ENCODE assay signal across 8 mouse cellular contexts in the genomic region with DNA sequence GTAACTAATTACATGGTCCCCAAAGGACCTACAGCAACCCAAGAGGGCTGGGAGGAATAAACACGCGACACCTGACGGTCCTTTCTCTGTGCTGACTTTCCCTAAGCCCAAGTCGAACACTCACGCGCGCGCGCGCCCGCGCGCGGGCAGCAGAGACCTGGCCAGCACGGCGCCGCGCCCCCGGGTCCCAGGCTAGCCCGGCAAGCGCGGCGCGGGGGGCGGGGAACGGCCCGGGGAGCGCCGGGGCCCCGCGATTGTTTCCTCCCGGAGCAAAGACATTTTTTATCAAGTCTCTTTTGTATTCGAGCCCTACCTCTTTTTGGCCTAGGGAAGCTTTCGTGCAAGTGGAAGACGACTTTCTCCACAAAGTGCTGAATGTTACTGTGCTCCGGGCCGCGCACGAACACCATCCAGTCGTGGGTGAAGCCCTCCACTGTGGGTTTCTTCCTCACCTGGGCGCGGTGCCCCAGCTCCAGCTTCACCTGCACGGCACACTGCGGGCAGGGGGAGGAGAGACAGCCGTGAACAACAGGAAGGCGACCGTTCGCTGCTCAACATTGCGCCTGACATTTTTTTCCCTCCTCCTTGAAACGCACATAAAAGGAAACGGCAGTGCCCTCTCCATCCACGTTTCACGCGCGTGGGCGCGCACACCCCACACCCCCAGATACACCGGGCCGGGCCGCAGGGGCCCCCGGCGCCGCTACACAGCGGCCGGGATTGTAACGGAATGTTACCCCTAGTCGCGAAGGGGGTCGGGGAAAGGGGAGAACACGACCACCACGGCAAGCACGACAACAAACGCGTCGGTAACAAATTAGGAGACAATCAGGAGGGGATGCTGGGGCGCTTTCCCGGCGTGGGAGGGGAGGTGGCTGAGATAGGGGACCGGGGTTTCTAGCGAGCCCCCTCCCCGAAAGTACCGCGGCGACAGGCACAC. TPM values are rescaled to one million over a fixed set of nuclear protein-coding genes. Genes with fewer than 3 reads are reported as not detected.
DNase-seq lines count a peak whose midpoint lies in the region; ATAC-seq and TF ChIP-seq lines count a peak whose summit lies in the region.

No protein-coding gene starts in this region.

- H3K36me3 ChIP-seq in ES-E14 (ENCODE audit: control insufficient read depth, insufficient read depth, low read length, poor library complexity, severe bottlenecking): no peaks in the 10 kb centered on the region
- peaks cover 13% of the 10 kb centered on the region; the same call in 1 of the 2 replicates for H3K36me3 ChIP-seq in forebrain, embryonic 13.5 days (ENCODE audit: poor library complexity, severe bottlenecking)
- no peaks in the 10 kb centered on the region for H3K36me3 ChIP-seq in hindbrain, embryonic 11.5 days (ENCODE audit: control insufficient read depth, insufficient read depth, low read length)

- peak overlapping the region; percentile 67 to 97 for H3K4me3 ChIP-seq in ES-E14 (ENCODE audit: insufficient read depth in 1 of 2, low read depth in 1 of 2, low read length in 2 of 2, poor library complexity in 1 of 2, severe bottlenecking in 1 of 2)
- H3K4me3 ChIP-seq in forebrain, embryonic 13.5 days: peak overlapping the region; percentile 75
- H3K4me3 ChIP-seq in hindbrain, embryonic 11.5 days (ENCODE audit: low read depth, low read length): peak overlapping the region; percentile 89

- peak overlapping the region; percentile 59 for H3K9ac ChIP-seq in ES-E14 (ENCODE audit: insufficient read depth, low read depth, low read length, poor library complexity, severe bottlenecking)
- H3K9ac ChIP-seq in forebrain, embryonic 13.5 days: peak overlapping the region; percentile 83
- peak overlapping the region; percentile 93 for H3K9ac ChIP-seq in hindbrain, embryonic 11.5 days (ENCODE audit: low read depth, low read length)

- H3K4me1 ChIP-seq in ES-E14 (ENCODE audit: control insufficient read depth in 2 of 2, insufficient read depth in 2 of 2, low read length in 2 of 2, poor library complexity in 1 of 2): no peaks in the 10 kb centered on the region
- peaks cover 55% of the 10 kb centered on the region for H3K4me1 ChIP-seq in forebrain, embryonic 13.5 days
- no peaks in the 10 kb centered on the region; the same call in 1 of the 2 replicates for H3K4me1 ChIP-seq in hindbrain, embryonic 11.5 days (replicated peaks; ENCODE audit: control insufficient read depth, insufficient read depth, low read length)

- ATAC-seq in forebrain, embryonic 13.5 days: no peak
- no peak for ATAC-seq in hindbrain, embryonic 11.5 days (ENCODE audit: low FRiP score)

- H3K4me2 ChIP-seq in forebrain, embryonic 13.5 days: peak overlapping the region; percentile 80
- peak overlapping the region; percentile 77 for H3K4me2 ChIP-seq in hindbrain, embryonic 11.5 days (replicated peaks; ENCODE audit: low read depth, low read length)

- peaks cover 5% of the 10 kb centered on the region; the same call in 1 of the 2 replicates for H3K27me3 ChIP-seq in forebrain, embryonic 13.5 days
- H3K27me3 ChIP-seq in hindbrain, embryonic 11.5 days (ENCODE audit: control insufficient read depth, insufficient read depth, low read length): peaks cover 13% of the 10 kb centered on the region

- WGBS in forebrain, embryonic 13.5 days: under 1% methylated on average over 79 of the region's 84 CpGs
- under 1% methylated on average over 79 of the region's 84 CpGs for WGBS in hindbrain, embryonic 11.5 days

- DNase-seq in ES-E14 (ENCODE audit: low read depth, low spot score): no peak
- peak; percentile 16 for DNase-seq in c-Kit-positive CD71-positive TER-119-positive erythroid progenitor cells, embryonic 14.5 days (ENCODE audit: low spot score)
- DNase-seq in hindbrain, embryonic 11.5 days (ENCODE audit: low spot score): peak; percentile 79
- peak; percentile 40 to 48 for DNase-seq in left cerebral cortex, adult 18-20 months (ENCODE audit: low spot score in 2 of 2)
- peak; percentile 47 for DNase-seq in lung, postnatal 36 days
- peak; percentile 31 to 43 for DNase-seq in right cerebral cortex, adult 2 months (ENCODE audit: low spot score in 2 of 2)
- DNase-seq in urinary bladder, adult 2 months (ENCODE audit: low spot score): peak; percentile 34

- no peak overlapping the region for H3K27ac ChIP-seq in ES-E14 (ENCODE audit: insufficient read depth, low read depth, low read length, poor library complexity, severe bottlenecking)
- H3K27ac ChIP-seq in forebrain, embryonic 13.5 days: peak overlapping the region; percentile 99
- peak overlapping the region; percentile 98 for H3K27ac ChIP-seq in hindbrain, embryonic 11.5 days (ENCODE audit: low read depth, low read length)

- H3K9me3 ChIP-seq in ES-E14 (ENCODE audit: control insufficient read depth, insufficient read depth, low read depth, low read length): no peaks in the 10 kb centered on the region
- no peaks in the 10 kb centered on the region for H3K9me3 ChIP-seq in forebrain, embryonic 13.5 days (replicated peaks)
- no peaks in the 10 kb centered on the region for H3K9me3 ChIP-seq in hindbrain, embryonic 11.5 days (ENCODE audit: control insufficient read depth, low read length)

- in situ Hi-C loops in ES-E14 (cut with MboI; ENCODE audit: low sequenced_read_pairs in 2 of 2, unreplicated experiment in 2 of 2): loop anchor here in 1 of 2 experiments (25.0 kb wide), 1 partner anchor 506 kb away; no protein-coding TSS in a partner anchor

TF ChIP-seq in ES-E14, 5 proteins besides CTCF, POLR2A, EP300 and RAD21:
- TF ChIP-seq ZNF384 (IDR thresholded peaks at IDR 0.05; ENCODE audit: low read depth, low read length): no peak
- TF ChIP-seq CHD2 (IDR thresholded peaks at IDR 0.05; ENCODE audit: low read depth, low read length): no peak
- no peak for TF ChIP-seq HCFC1 (IDR thresholded peaks at IDR 0.05; ENCODE audit: borderline replicate concordance, insufficient read depth, low read length)
- TF ChIP-seq ZC3H11A (IDR thresholded peaks at IDR 0.05; ENCODE audit: borderline replicate concordance, low read depth, low read length): no peak
- no peak for TF ChIP-seq MAFK (IDR thresholded peaks at IDR 0.05; ENCODE audit: insufficient read depth, low read depth, low read length)

RNA-seq across cellular contexts. Expression of gene Mllt3, which starts 1.7 kb away (rescaled TPM):
- total RNA-seq in ES-E14 (2012; rRNA removed): 10.0 and 11.1 TPM in 2 replicates
- 107 and 116 TPM in 2 replicates for polyA plus RNA-seq in forebrain, embryonic 13.5 days (2015; fragmentation: Nextera tagmentation; extraction: Ambion mirVana)
- 58.5 and 73.2 TPM in 2 replicates for polyA plus RNA-seq in hindbrain, embryonic 11.5 days (2014; fragmentation: Nextera tagmentation; extraction: Ambion mirVana)
- 10 to 100 TPM; 40.0 to 49.7 TPM for total RNA-seq in left cerebral cortex, adult 18-20 months (2021)
- polyA plus RNA-seq in urinary bladder, adult 2 months (2012; rRNA removed): 13.9 and 17.1 TPM in 2 replicates
